Mouse (Mus musculus) midbrain, embryonic 11.5 days (tissue): Measurements from ENCODE around the gene Mbnl1. TPM values are rescaled to one million over a fixed set of nuclear protein-coding genes. Genes with fewer than 3 reads are reported as not detected.

Source experiments
- ATAC-seq: fragments of 200-750 bp; cut with Nextera tagmentation; 2 replicates; pipeline ENCODE4 v1.8.0; 2017; ENCODE audit warnings: moderate TSS enrichment, moderate library complexity; ENCODE audit not compliant: low FRiP score
- DNase-seq: peaks from one replicate; pipeline ENCODE4 v3.0.0; 2015; ENCODE audit warnings: low spot score; ENCODE audit errors: missing footprints
- H3K27ac ChIP-seq: fragments of 300-500 bp; sonication (generic); 2 replicates; pipeline ENCODE4 v1.5.1; 2014; ENCODE audit warnings: low read depth, low read length
- H3K27me3 ChIP-seq: fragments of 300-500 bp; sonication (generic); 2 replicates; pipeline ENCODE4 v1.6.1; 2014; ENCODE audit warnings: mild to moderate bottlenecking, low read length, moderate library complexity, mixed read lengths; ENCODE audit not compliant: control insufficient read depth, insufficient read depth
- H3K36me3 ChIP-seq: fragments of 300-500 bp; sonication (generic); 2 replicates; pipeline ENCODE4 v1.6.1; 2014; ENCODE audit warnings: mild to moderate bottlenecking, low read length, moderate library complexity, mixed read lengths; ENCODE audit not compliant: control insufficient read depth, insufficient read depth
- H3K4me1 ChIP-seq: fragments of 300-500 bp; sonication (generic); 2 replicates; pipeline ENCODE4 v1.6.1; 2014; ENCODE audit warnings: low read length; ENCODE audit not compliant: control insufficient read depth, insufficient read depth
- H3K4me2 ChIP-seq: fragments of 300-500 bp; sonication (generic); 2 replicates; pipeline ENCODE4 v1.6.1; 2014; ENCODE audit warnings: mild to moderate bottlenecking, moderate library complexity
- H3K4me3 ChIP-seq: fragments of 300-500 bp; sonication (generic); 2 replicates; pipeline ENCODE4 v1.5.1; 2014; ENCODE audit warnings: low read depth, low read length
- H3K9ac ChIP-seq: fragments of 300-500 bp; sonication (generic); 2 replicates; pipeline ENCODE4 v1.6.1; 2014; ENCODE audit warnings: low read length
- H3K9me3 ChIP-seq: fragments of 300-500 bp; sonication (generic); 2 replicates; pipeline ENCODE4 v1.6.1; 2016; ENCODE audit warnings: low read length; ENCODE audit not compliant: control insufficient read depth
- WGBS: fragments of 180-500 bp; shearing (Covaris S2); extraction: QIAGEN DNeasy Blood & Tissue Kit; methylation state at CpG from one replicate; pipeline ENCODE4 v1.1.7; 2014; 5-methylcytosine and 5-hydroxymethylcytosine counted together
- polyA plus RNA-seq: library from polyadenylated mRNA; unstranded; fragments of >200 nt; fragmentation: Nextera tagmentation; extraction: Ambion mirVana; gene quantifications from 2 replicates; pipeline ENCODE4 v1.2.1, GENCODE M21; 2014

Mbnl1 gene
- polyA plus RNA-seq, 1 experiment from 2014 or later = 36.2 TPM

DNA sequence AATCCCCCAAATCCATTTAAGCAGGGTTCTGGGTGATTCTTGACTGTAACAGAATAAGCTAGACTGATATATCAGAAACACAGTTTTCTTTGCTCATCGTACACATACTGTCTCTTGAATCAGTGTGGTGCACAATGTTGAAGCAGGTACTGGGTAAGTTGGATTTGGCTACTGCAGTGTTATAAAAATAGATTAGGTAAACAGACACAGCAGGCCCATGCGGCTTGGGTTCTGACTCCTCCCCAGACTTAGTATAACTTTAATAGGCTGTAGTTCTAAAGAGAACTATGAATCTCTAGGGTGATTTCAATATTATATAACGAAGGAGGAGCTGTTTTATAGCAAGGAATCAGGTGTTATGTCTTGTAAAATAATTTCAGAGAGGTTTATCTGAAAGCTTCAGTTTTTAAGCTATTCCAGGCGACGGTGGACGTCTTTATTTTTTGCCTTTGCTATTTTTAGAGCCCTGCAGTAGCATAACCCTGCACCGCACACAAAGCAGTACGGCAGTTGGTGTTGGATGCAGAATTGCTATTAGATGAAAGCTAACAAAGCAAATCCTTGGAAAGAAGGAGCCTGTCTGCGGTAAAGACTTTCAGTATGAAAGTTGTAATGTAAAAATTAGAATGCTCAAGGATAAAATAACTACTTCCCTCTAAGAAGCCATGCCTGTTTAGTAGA, 103.9 kb downstream of the Mbnl1 start:
- no peak overlapping the region for H3K27ac ChIP-seq
- H3K9me3 ChIP-seq = no peaks in the 10 kb centered on the region
- no peaks in the 10 kb centered on the region for H3K27me3 ChIP-seq
- H3K4me2 ChIP-seq = no peak overlapping the region
- no peak overlapping the region for H3K4me3 ChIP-seq
- H3K9ac ChIP-seq = no peak overlapping the region
- no peak for DNase-seq
- WGBS = 82% methylated on average over 9 of the region's 9 CpGs
- H3K4me1 ChIP-seq = no peaks in the 10 kb centered on the region
- no peak for ATAC-seq
- H3K36me3 ChIP-seq = no peaks in the 10 kb centered on the region

GRCm38 (mm10) chr3:60579880-60580279, 107.2 kb downstream of the Mbnl1 start:
- no peaks in the 10 kb centered on the region; the same call in 1 of the 2 replicates for H3K4me1 ChIP-seq
- no peaks in the 10 kb centered on the region for H3K9me3 ChIP-seq
- no peak overlapping the region for H3K9ac ChIP-seq
- no peaks in the 10 kb centered on the region for H3K27me3 ChIP-seq
- no peaks in the 10 kb centered on the region for H3K36me3 ChIP-seq
- no peak overlapping the region for H3K4me2 ChIP-seq
- ATAC-seq = no peak
- no peak for DNase-seq
- H3K27ac ChIP-seq = no peak overlapping the region
- no peak overlapping the region for H3K4me3 ChIP-seq
- 96% methylated on average over 4 of the region's 4 CpGs for WGBS

DNA sequence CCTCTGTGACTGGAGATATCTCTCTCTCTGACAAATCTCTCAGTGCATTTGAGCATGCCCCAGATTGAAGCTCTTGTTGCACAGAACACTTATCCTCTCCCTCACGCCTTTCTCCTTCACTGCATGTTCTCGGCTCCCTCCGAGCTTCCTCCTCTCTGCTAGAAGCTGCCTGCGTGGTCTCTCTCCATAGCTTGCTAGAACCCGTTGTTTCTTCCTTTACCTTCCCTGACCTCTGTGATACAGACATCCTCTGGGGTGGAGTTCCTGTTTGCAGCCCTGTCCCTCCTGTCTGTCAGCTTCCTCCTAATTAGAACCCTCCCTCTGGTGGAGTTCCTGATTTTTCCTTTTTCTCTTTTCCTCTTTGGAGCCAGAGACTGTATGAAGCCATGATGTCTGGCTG, 108.1 kb downstream of the Mbnl1 start:
- H3K27me3 ChIP-seq = no peaks in the 10 kb centered on the region
- no peak overlapping the region for H3K4me3 ChIP-seq
- ATAC-seq (no peak), DNase-seq (no peak)
- H3K9me3 ChIP-seq = no peaks in the 10 kb centered on the region
- WGBS = 84% methylated on average over 5 of the region's 5 CpGs
- no peaks in the 10 kb centered on the region; the same call in 1 of the 2 replicates for H3K4me1 ChIP-seq
- H3K36me3 ChIP-seq = no peaks in the 10 kb centered on the region
- no peak overlapping the region for H3K4me2 ChIP-seq
- no peak overlapping the region for H3K9ac ChIP-seq
- H3K27ac ChIP-seq = no peak overlapping the region

DNA sequence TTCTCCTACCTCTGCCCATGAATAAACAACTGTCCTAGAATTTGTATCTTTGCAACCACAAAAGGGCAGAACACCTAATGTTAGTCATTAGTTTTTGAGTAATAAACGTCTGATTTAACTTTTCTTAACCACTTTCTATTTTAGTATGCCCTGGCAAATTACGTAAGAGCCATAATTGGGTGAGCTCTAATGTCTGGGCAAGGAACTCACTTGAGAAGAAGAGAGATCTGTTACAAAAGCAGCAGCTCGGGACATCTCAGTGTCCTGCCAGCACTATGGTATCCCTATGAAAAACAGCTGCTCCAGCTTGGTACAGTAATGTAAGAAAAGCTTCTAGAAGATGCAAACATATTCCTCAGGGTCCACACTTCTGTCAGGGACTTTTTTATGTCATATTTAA, 109.5 kb downstream of the Mbnl1 start:
- H3K27ac ChIP-seq = no peak overlapping the region
- H3K9me3 ChIP-seq = no peaks in the 10 kb centered on the region
- DNase-seq = no peak
- H3K4me1 ChIP-seq = no peaks in the 10 kb centered on the region; the same call in 1 of the 2 replicates
- no peak for ATAC-seq
- H3K4me2 ChIP-seq = no peak overlapping the region
- 75% methylated on average over 3 of the region's 3 CpGs for WGBS
- no peaks in the 10 kb centered on the region for H3K27me3 ChIP-seq
- H3K36me3 ChIP-seq = no peaks in the 10 kb centered on the region
- no peak overlapping the region for H3K4me3 ChIP-seq
- no peak overlapping the region for H3K9ac ChIP-seq

DNA sequence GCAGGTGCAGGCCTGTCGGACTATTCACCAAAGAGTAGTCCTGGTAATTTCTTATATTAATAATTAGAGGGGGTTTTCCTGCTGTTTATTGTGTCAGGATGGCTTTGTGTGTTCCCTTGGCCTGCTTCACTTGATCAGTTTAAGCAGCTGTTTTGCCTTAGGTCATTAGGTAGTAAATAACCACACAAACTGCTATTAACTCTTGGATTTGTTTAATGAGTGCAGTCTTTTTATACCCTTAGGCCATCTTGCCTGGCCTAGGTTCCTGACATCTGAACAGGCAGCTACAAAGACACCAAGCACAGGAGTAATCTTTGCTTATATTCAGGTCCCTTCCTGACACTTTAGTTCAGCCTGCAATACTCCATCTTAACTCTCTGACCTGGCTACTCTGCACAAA, 110.0 kb downstream of the Mbnl1 start:
- Histone ChIP-seq H3K9ac (no peak overlapping the region), H3K4me1 (no peaks in the 10 kb centered on the region; the same call in 1 of the 2 replicates), H3K27ac (no peak overlapping the region), H3K4me3 (no peak overlapping the region), H3K27me3 (no peaks in the 10 kb centered on the region), H3K9me3 (no peaks in the 10 kb centered on the region), H3K4me2 (no peak overlapping the region), H3K36me3 (no peaks in the 10 kb centered on the region)
- DNase-seq (no peak), ATAC-seq (no peak)
- WGBS = 76% methylated on average over 1 of the region's 1 CpGs

- H3K4me2 ChIP-seq = no peak overlapping the region
- H3K9me3 ChIP-seq = no peaks in the 10 kb centered on the region
- ATAC-seq = no peak
- no peaks in the 10 kb centered on the region for H3K36me3 ChIP-seq
- H3K9ac ChIP-seq = no peak overlapping the region
- no peak overlapping the region for H3K27ac ChIP-seq
- H3K4me3 ChIP-seq = no peak overlapping the region
- no peak for DNase-seq
- no peaks in the 10 kb centered on the region for H3K27me3 ChIP-seq
- WGBS = 95% methylated on average over 3 of the region's 3 CpGs
- H3K4me1 ChIP-seq = no peaks in the 10 kb centered on the region; the same call in 1 of the 2 replicates
Observed at GRCm38 (mm10) chr3:60584704-60585103, 112.1 kb downstream of the Mbnl1 start.

DNA sequence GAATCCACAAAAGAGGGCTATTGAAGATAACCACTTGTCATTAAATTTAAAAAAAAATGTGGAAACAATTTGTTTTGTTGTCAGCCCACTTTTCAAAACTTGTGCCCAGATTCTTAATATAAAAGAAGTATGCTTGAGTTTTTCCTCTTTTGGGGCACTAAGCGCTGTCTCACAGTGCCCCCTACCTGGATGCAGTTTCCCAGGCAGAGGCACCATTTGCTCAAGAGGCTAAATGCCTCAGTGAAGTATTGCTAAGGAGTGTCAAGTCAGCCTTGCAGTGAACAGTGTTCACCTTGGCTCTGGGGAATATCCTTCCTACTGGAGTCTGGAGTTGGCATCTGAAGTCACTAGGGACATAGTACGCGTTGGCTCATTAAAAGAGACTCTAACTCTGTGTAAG, 113.4 kb downstream of the Mbnl1 start:
- no peak overlapping the region for H3K27ac ChIP-seq
- H3K4me3 ChIP-seq = no peak overlapping the region
- no peak overlapping the region for H3K4me2 ChIP-seq
- H3K4me1 ChIP-seq = no peaks in the 10 kb centered on the region; the same call in 1 of the 2 replicates
- ATAC-seq (no peak), DNase-seq (no peak)
- H3K9me3 ChIP-seq = no peaks in the 10 kb centered on the region
- H3K27me3 ChIP-seq = no peaks in the 10 kb centered on the region
- 96% methylated on average over 3 of the region's 3 CpGs for WGBS
- no peak overlapping the region for H3K9ac ChIP-seq
- H3K36me3 ChIP-seq = no peaks in the 10 kb centered on the region

GRCm38 (mm10) chr3:60587149-60587548, 114.5 kb downstream of the Mbnl1 start:
- Histone ChIP-seq H3K4me3 (no peak overlapping the region), H3K27ac (no peak overlapping the region), H3K4me2 (no peak overlapping the region), H3K27me3 (no peaks in the 10 kb centered on the region), H3K36me3 (no peaks in the 10 kb centered on the region), H3K9me3 (no peaks in the 10 kb centered on the region), H3K9ac (no peak overlapping the region), H3K4me1 (no peaks in the 10 kb centered on the region; the same call in 1 of the 2 replicates)
- DNase-seq (no peak), ATAC-seq (no peak)
- WGBS = 91% methylated on average over 4 of the region's 4 CpGs

- Histone ChIP-seq H3K27ac (no peak overlapping the region), H3K9ac (no peak overlapping the region), H3K4me3 (no peak overlapping the region), H3K27me3 (no peaks in the 10 kb centered on the region), H3K4me1 (no peaks in the 10 kb centered on the region), H3K4me2 (no peak overlapping the region), H3K36me3 (no peaks in the 10 kb centered on the region), H3K9me3 (no peaks in the 10 kb centered on the region)
- DNase-seq (no peak), ATAC-seq (no peak)
- WGBS = 87% methylated on average over 3 of the region's 3 CpGs
Observed at GRCm38 (mm10) chr3:60589361-60589760, 116.7 kb downstream of the Mbnl1 start.
